Mouse (Mus musculus) liver, postnatal 0 days (tissue): ENCODE results near the gene Slc51a. TPM values are rescaled to one million over a fixed set of nuclear protein-coding genes. Genes with fewer than 3 reads are reported as not detected.

Experiments
- ATAC-seq: fragments of 200-750 bp; cut with Nextera tagmentation; 2 replicates; pipeline ENCODE4 v1.8.0; 2017; ENCODE audit warnings: mild to moderate bottlenecking, moderate library complexity
- DNase-seq: peaks from one replicate; pipeline ENCODE4 v3.0.0-alpha.2; 2016
- H3K27ac ChIP-seq: fragments of 300-500 bp; sonication (generic); 2 replicates; pipeline ENCODE4 v1.5.1; 2014; ENCODE audit warnings: antibody characterized with exemption, moderate library complexity, mild to moderate bottlenecking, low read depth
- H3K27me3 ChIP-seq: fragments of 300-500 bp; sonication (generic); 2 replicates; pipeline ENCODE4 v1.6.1; 2014; ENCODE audit warnings: low read length, control low read depth, mixed read lengths; ENCODE audit not compliant: insufficient read depth
- H3K36me3 ChIP-seq: fragments of 300-500 bp; sonication (generic); replicated peaks from 2 replicates; pipeline ENCODE4 v1.6.1; 2014; ENCODE audit warnings: mild to moderate bottlenecking, control low read depth, low read length, moderate library complexity, mixed read lengths; ENCODE audit not compliant: insufficient read depth
- H3K4me1 ChIP-seq: fragments of 300-500 bp; sonication (generic); 2 replicates; pipeline ENCODE4 v1.6.1; 2014; ENCODE audit warnings: antibody characterized with exemption, mild to moderate bottlenecking, control low read depth; ENCODE audit not compliant: insufficient read depth
- H3K4me2 ChIP-seq: fragments of 300-500 bp; sonication (generic); 2 replicates; pipeline ENCODE4 v1.6.1; 2014; ENCODE audit warnings: low read depth, mild to moderate bottlenecking, low read length, moderate library complexity, mixed read lengths
- H3K4me3 ChIP-seq: fragments of 300-500 bp; sonication (generic); 2 replicates; pipeline ENCODE4 v1.5.1; 2014; ENCODE audit warnings: low read depth, low read length
- H3K9ac ChIP-seq: fragments of 300-500 bp; sonication (generic); replicated peaks from 2 replicates; pipeline ENCODE4 v1.6.1; 2014; ENCODE audit warnings: mild to moderate bottlenecking, moderate library complexity
- H3K9me3 ChIP-seq: fragments of 300-500 bp; sonication (generic); 2 replicates; pipeline ENCODE4 v1.6.1; 2016; ENCODE audit warnings: mild to moderate bottlenecking, control low read depth, low read length, mixed read lengths
- CTCF ChIP-seq: sonication (generic); IDR thresholded peaks from 2 replicates; pipeline ENCODE4 v1.5.1; 2016; ENCODE audit warnings: antibody characterized with exemption, low read depth
- EP300 ChIP-seq: IDR thresholded peaks from 2 replicates; pipeline ENCODE4 v1.6.1; 2016; ENCODE audit warnings: antibody characterized with exemption, low read depth, mild to moderate bottlenecking
- whole genome bisulfite sequencing: fragments of 180-500 bp; shearing (Covaris S2); extraction: QIAGEN DNeasy Blood & Tissue Kit; methylation state at CpG from one replicate; pipeline ENCODE4 v1.1.7; 2014; ENCODE audit not compliant: insufficient replicate concordance; 5-methylcytosine and 5-hydroxymethylcytosine counted together
- polyA plus RNA-seq: library from polyadenylated mRNA; unstranded; fragments of >200 nt; fragmentation: Nextera tagmentation; extraction: Ambion mirVana; gene quantifications from 2 replicates; pipeline ENCODE4 v1.2.1, GENCODE M21; 2015

Gene Slc51a
- polyA plus RNA-seq, 1 experiment from 2014 or later: 1.0 TPM

DNA sequence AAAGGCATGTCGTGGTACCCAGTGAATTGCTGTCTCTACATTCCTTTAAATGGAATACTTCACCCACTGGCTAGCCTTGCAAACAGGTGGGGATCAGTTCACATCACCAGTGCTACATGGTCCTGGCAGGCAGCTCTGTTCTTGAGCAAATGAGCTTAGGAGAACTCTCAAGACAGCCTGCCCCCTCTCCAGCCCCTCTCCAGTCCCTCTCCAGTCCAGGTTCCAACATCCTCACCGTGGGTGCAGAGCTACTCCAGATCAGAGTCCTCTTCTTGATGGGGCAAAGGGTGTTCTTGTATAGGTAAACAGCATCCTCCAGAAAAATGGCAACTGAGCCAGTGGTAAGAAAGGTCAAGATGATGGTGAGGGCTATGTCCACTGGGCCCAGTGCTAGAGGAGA, 8.3 kb downstream of the Slc51a start:
- Histone ChIP-seq H3K4me1 (no peaks in the 10 kb centered on the region), H3K4me3 (no peak overlapping the region), H3K9ac (no peak overlapping the region), H3K27ac (no peak overlapping the region), H3K9me3 (no peaks in the 10 kb centered on the region), H3K27me3 (no peaks in the 10 kb centered on the region), H3K4me2 (no peak overlapping the region), H3K36me3 (no peaks in the 10 kb centered on the region)
- 75% methylated on average over 2 of the region's 2 CpGs for WGBS
- DNase-seq: no peak
- no peak for ATAC-seq
- no peak for TF ChIP-seq CTCF
- no peak for TF ChIP-seq EP300

- whole genome bisulfite sequencing: 80% methylated on average over 6 of the region's 6 CpGs
- H3K36me3 ChIP-seq: peaks cover 12% of the 10 kb centered on the region
- no peak overlapping the region for H3K9ac ChIP-seq
- DNase-seq (no peak), ATAC-seq (no peak)
- H3K9me3 ChIP-seq: no peaks in the 10 kb centered on the region
- no peaks in the 10 kb centered on the region for H3K27me3 ChIP-seq
- H3K4me2 ChIP-seq: no peak overlapping the region
- H3K4me3 ChIP-seq: no peak overlapping the region
- TF ChIP-seq EP300 (no peak), CTCF (no peak)
- no peak overlapping the region for H3K27ac ChIP-seq
- no peaks in the 10 kb centered on the region for H3K4me1 ChIP-seq
Observed at GRCm38 (mm10) chr16:32477315-32477714, 10.4 kb downstream of the Slc51a start.

DNA sequence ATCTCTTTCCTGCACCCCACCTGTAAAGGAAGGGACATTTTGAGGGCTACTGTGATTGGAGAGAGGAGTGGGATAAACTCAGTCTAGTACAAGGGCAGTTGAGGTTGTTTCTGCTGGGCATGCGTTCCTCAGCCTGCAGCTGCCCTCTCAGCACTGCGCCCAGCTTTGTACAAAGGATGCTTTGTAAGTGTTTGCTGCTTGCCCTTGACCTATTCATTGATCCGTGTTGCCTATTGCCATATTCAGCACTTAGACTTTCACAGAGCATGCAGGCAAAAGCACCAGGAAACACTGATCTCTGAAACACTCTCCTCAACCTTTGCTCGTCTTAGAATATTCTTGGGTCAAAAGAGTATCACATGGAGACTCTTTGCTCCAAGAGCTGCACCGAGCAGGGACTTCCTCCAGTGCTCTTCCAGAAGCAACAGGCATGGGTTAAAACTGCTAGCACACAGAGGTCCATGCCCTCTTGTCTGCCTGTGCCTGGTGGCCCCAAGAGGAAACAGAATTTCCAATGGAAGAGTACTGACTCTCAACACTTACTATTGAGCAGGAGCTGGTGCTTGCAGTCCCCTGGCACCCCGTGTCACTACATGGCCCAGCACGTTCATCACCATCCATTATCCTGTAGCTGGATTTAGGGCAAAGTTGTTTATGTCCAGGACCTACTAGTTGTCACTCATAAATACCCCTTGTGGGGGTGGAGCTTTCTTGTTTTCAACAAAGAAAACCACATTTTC, 15.2 kb downstream of the Slc51a start:
- TF ChIP-seq CTCF (no peak), EP300 (no peak)
- no peaks in the 10 kb centered on the region for H3K27me3 ChIP-seq
- 85% methylated on average over 7 of the region's 7 CpGs for WGBS

DNA sequence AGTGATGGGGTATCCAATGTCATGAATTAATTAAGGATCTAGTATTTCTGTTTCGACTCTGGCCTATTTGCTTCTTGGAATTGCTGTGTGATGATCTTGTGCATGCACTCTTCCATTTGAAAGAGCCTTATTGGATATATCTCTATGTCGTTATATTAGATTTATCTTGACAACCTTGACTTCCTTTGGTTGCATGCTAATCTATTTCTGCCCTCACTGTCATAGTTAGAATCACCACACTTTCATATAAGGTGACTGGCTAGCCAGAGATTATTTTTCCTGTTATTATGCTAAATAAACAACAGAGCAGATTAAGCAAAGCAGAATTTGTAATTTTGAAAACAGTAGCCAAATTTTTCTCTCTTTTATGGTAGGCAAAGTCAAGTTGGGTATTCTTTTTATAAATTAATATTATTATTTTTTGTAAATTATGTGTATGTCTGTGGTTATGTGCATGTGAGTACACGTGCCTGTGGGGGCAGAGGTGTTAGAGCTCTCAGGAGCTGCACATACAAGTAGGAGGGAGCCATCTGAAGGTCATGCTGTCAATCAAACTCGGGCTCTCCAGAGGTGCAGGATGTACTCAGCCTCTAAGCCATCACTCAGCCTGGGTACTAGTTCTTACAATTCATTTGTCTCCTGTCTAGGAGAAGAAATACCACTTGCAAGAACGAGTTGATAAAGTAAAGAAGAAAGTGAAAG, 18.1 kb downstream of the Slc51a start:
- DNase-seq (no peak), ATAC-seq (no peak)
- Histone ChIP-seq H3K36me3 (peaks cover 70% of the 10 kb centered on the region), H3K27ac (no peak overlapping the region), H3K9me3 (no peaks in the 10 kb centered on the region), H3K4me3 (no peak overlapping the region), H3K9ac (no peak overlapping the region), H3K4me1 (no peaks in the 10 kb centered on the region), H3K27me3 (no peaks in the 10 kb centered on the region), H3K4me2 (no peak overlapping the region)
- no peak for TF ChIP-seq EP300
- TF ChIP-seq CTCF: no peak
- 46% methylated on average over 5 of the region's 5 CpGs for WGBS

More for the DNA sequence above, 15.2 kb downstream of the Slc51a start:
- Histone ChIP-seq H3K9ac (no peak overlapping the region), H3K27ac (no peak overlapping the region), H3K9me3 (no peaks in the 10 kb centered on the region), H3K4me3 (no peak overlapping the region), H3K36me3 (peaks cover 47% of the 10 kb centered on the region), H3K4me2 (no peak overlapping the region), H3K4me1 (no peaks in the 10 kb centered on the region)
- DNase-seq (no peak), ATAC-seq (no peak)

DNA sequence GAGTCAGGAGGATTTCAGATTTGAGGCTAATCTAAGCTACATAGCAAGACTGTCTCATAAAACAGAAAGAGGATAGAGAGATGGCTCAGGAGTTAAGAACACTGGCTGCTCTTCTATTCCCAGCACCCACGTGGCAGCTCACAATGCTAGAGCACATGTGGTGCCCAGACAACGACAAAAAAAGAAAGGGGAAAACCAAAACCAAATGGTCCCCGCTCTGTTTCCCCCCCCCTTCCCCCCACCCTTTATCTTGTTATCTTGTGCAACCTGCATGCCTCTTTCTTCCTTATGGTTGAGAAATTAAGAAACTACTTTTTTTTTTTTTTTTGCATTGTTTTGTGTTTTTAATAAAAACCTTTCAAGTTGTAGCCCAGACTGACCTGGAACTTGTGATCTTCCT, 19.2 kb downstream of the Slc51a start:
- 34% methylated on average over 3 of the region's 3 CpGs for WGBS
- ATAC-seq: no peak
- H3K4me2 ChIP-seq: no peak overlapping the region
- no peak for TF ChIP-seq CTCF
- TF ChIP-seq EP300: no peak
- no peak overlapping the region for H3K9ac ChIP-seq
- H3K9me3 ChIP-seq: no peaks in the 10 kb centered on the region
- H3K27ac ChIP-seq: no peak overlapping the region
- H3K4me1 ChIP-seq: no peaks in the 10 kb centered on the region
- H3K27me3 ChIP-seq: no peaks in the 10 kb centered on the region
- DNase-seq: no peak
- no peak overlapping the region for H3K4me3 ChIP-seq
- H3K36me3 ChIP-seq: peaks cover 75% of the 10 kb centered on the region

DNA sequence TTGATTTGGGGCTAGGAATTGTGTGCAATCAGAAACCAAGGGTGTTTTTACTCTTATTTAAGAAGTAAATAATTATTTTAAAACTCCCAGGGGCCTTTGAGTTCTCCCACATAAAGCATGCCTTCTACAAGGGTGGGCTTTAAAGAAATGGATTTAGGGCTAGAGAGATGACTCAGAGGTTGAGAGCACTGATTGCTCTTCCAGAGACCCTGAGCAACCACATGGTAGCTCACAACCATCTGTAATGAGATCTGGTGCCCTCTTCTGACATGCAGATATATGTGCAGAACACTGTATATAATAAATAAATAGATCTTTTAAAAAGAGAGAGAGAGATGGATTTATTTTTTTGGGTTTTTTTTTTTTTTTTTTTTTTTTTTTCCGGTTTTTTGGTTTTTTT, 22.8 kb downstream of the Slc51a start:
- no peak for DNase-seq
- Histone ChIP-seq H3K27me3 (no peaks in the 10 kb centered on the region), H3K9ac (no peak overlapping the region), H3K4me1 (no peaks in the 10 kb centered on the region), H3K27ac (no peak overlapping the region), H3K4me2 (no peak overlapping the region), H3K36me3 (peaks cover 58% of the 10 kb centered on the region), H3K9me3 (no peaks in the 10 kb centered on the region), H3K4me3 (no peak overlapping the region)
- ATAC-seq: no peak
- no CpG with 5 or more reads among the region's 1 CpGs for WGBS
- no peak for TF ChIP-seq EP300
- no peak for TF ChIP-seq CTCF
